Mouse (Mus musculus): ENCODE data around the gene Psapl1. TPM values are rescaled to one million over a fixed set of nuclear protein-coding genes. Genes with fewer than 3 reads are reported as not detected.
"Not testable (repeated sequence)": the region's sequence is repeated elsewhere in the genome, so short reads cannot be mapped to it uniquely, and the experiment has no call there.

The Psapl1 gene
- polyA plus RNA-seq, 1 experiment from 2014 or later = 0.10 TPM

DNA sequence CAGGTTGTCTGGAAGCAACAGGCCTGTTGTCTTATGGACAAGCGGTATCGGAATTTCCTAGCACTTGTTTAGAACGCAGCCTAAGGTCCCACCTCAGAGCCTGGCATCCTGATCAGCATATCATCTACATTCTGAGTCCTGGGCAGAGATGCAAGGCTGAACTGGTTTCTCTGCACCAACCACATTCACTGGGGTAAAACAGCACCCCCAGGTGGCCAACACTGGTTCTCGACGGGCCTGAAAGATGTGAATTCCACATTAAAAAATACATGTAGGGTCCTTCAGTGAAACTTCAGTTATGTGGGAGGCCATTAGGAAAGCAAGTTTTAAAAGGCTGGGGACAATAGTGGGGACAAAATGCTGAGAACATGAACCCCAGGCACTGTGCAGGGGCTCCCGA, 20.0 kb downstream of the Psapl1 start:
- no peaks in the 10 kb centered on the region for H3K9me3 ChIP-seq (ENCODE audit: control insufficient read depth, low read length)
- H3K9ac ChIP-seq (ENCODE audit: low read depth, low read length) = no peak overlapping the region
- H3K27ac ChIP-seq (ENCODE audit: low read depth, low read length) = no peak overlapping the region
- no peak for ATAC-seq
- H3K4me2 ChIP-seq (ENCODE audit: low read length) = no peak overlapping the region
- no peak overlapping the region for H3K4me3 ChIP-seq (ENCODE audit: low read length)
- no peaks in the 10 kb centered on the region for H3K36me3 ChIP-seq (ENCODE audit: control insufficient read depth, insufficient read depth, low read length)
- H3K4me1 ChIP-seq (ENCODE audit: control insufficient read depth, insufficient read depth, low read depth, low read length) = peaks cover 17% of the 10 kb centered on the region
- no peaks in the 10 kb centered on the region for H3K27me3 ChIP-seq (replicated peaks; ENCODE audit: control insufficient read depth, insufficient read depth, low read length)
- 59% methylated on average over 6 of the region's 6 CpGs for WGBS

DNA sequence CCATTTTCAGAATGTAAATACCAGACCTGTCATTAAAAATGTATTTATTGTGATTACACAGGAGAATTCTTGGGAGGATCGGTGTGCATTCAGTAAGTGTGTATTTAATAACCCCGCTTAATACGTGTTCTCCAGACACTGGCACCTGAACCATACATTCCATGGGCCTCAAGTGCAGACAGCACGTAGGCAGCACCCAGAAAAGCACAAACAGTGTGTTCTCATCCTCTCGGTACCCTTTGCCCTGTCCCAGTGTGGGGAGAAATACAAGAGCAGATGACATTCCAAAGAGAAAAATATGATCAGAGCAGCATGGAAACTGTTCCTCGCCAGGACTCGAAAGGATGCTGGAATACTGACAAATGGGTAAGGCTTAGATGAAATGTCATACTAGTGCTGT, 22.0 kb downstream of the Psapl1 start:
- H3K27me3 ChIP-seq (replicated peaks; ENCODE audit: control insufficient read depth, insufficient read depth, low read length) = no peaks in the 10 kb centered on the region
- no peak overlapping the region for H3K27ac ChIP-seq (ENCODE audit: low read depth, low read length)
- peaks cover 24% of the 10 kb centered on the region for H3K4me1 ChIP-seq (ENCODE audit: control insufficient read depth, insufficient read depth, low read depth, low read length)

DNA sequence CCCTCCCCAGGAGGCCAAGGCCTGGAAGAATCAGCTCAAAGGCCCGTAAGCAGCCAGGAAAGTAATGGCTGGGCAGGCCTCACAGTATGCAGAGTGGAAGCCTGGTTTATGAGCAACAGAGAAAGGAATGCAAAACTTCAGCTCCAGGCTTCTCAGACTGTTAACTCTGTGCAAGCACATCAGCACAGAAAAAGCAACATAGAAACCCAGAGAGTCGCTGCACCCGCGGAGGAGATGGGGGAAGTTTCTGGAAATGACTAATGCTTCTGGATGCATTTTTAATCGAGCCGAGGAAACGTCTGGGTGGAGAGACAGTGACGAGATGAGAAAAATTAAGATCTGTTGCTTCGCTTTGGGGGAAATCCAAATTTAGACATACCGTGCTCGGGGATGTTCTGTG, 22.5 kb downstream of the Psapl1 start:
- H3K4me2 ChIP-seq (ENCODE audit: low read length) = no peak overlapping the region
- WGBS = 66% methylated on average over 11 of the region's 11 CpGs
- no peak overlapping the region for H3K9ac ChIP-seq (ENCODE audit: low read depth, low read length)
- no peaks in the 10 kb centered on the region for H3K36me3 ChIP-seq (ENCODE audit: control insufficient read depth, insufficient read depth, low read length)
- 0 out of 2 replicates have a peak overlapping the region, but pooled peaks have one; percentile 30 for H3K27ac ChIP-seq (ENCODE audit: low read depth, low read length)
- no peak for ATAC-seq
- no peaks in the 10 kb centered on the region for H3K9me3 ChIP-seq (ENCODE audit: control insufficient read depth, low read length)
- no peak overlapping the region for H3K4me3 ChIP-seq (ENCODE audit: low read length)
- peaks cover 20% of the 10 kb centered on the region for H3K4me1 ChIP-seq (ENCODE audit: control insufficient read depth, insufficient read depth, low read depth, low read length)
- H3K27me3 ChIP-seq (replicated peaks; ENCODE audit: control insufficient read depth, insufficient read depth, low read length) = no peaks in the 10 kb centered on the region

More for the DNA sequence above, 22.0 kb downstream of the Psapl1 start:
- Histone ChIP-seq H3K36me3 (ENCODE audit: control insufficient read depth, insufficient read depth, low read length) (no peaks in the 10 kb centered on the region), H3K9me3 (ENCODE audit: control insufficient read depth, low read length) (no peaks in the 10 kb centered on the region), H3K4me2 (ENCODE audit: low read length) (no peak overlapping the region), H3K9ac (ENCODE audit: low read depth, low read length) (no peak overlapping the region), H3K4me3 (ENCODE audit: low read length) (no peak overlapping the region)
- 56% methylated on average over 7 of the region's 7 CpGs for WGBS
- no peak for ATAC-seq

DNA sequence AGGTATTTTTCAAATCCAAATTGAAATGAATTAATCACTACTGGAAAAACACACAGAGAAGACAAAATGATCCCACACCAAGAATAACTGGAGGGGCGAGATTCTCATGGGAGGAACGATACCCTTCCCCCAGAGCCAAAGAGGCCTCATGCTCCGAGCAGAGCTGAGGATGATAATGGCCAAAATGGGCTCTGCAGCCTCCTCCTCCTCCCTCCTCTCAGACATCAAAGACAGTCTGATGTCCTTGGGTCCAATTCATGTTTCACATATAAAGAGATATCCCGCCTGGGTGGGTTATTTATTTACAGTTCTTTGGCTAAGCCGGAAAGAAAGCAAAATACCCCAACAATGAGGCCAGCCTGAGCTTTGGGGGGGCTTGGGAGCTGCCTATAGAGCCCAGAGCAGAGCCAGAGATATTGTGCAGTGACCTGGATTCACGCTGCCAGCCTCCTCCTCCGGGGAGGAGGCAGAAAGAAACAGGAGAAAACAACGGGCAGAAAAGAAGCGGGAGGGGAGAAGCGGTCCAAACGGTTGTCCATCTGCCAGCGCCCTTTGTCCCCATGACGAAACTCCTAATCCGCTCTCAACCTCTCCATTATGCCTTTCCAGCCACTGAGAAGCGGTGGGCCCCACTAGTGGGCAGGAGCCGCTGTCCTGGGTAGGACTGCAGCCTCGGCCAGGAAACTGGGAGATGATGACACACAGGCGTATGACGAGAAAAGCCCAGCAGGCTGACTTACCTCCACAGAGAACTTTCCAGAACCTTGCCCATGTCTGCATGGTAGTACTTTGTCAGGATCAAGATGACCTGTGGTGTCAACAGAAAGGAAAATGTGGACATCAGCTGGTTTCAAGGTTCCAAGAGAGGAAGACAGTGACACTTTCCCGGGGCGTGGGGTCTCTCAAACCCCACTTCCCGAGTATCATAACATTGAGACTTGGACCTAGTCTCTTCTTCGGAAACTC, 24.9 kb downstream of the Psapl1 start:
- peak overlapping the region; percentile 31; the same call in 1 of the 2 replicates for H3K9ac ChIP-seq (ENCODE audit: low read depth, low read length)
- peaks cover 19% of the 10 kb centered on the region for H3K4me1 ChIP-seq (ENCODE audit: control insufficient read depth, insufficient read depth, low read depth, low read length)
- H3K27ac ChIP-seq (ENCODE audit: low read depth, low read length) = 0 out of 2 replicates have a peak overlapping the region, but pooled peaks have one; percentile 42
- WGBS = 34% methylated on average over 23 of the region's 23 CpGs
- no peak overlapping the region for H3K4me3 ChIP-seq (ENCODE audit: low read length)
- peak; percentile 53 for ATAC-seq
- H3K9me3 ChIP-seq (ENCODE audit: control insufficient read depth, low read length) = no peaks in the 10 kb centered on the region
- H3K4me2 ChIP-seq (ENCODE audit: low read length) = peak overlapping the region; percentile 23; the same call in 1 of the 2 replicates
- H3K27me3 ChIP-seq (replicated peaks; ENCODE audit: control insufficient read depth, insufficient read depth, low read length) = no peaks in the 10 kb centered on the region
- no peaks in the 10 kb centered on the region for H3K36me3 ChIP-seq (ENCODE audit: control insufficient read depth, insufficient read depth, low read length)

DNA sequence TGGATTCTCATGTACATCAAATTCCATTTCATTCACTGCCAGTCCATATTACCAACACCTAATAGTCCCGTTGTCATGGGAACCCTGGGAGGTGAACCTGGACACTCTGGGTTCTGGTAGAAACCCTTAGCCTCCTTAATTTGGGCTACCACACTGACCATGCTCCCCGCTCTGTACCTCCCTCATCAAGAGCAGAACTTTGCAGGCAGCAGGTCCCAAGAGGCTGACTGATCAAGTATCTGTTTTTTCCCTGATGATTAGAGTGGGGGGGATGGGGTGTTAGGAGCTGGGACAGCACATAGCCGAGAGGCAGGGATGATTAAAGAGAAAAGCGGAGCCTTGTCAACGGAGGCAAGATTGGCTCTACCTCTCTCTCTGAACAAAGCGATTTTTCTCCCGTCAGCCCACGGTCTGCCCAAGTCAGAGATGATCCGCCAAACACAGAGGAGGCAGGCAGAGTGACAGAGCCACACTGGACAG, 26.5 kb downstream of the Psapl1 start:
- H3K36me3 ChIP-seq (ENCODE audit: control insufficient read depth, insufficient read depth, low read length) = no peaks in the 10 kb centered on the region
- peaks cover 19% of the 10 kb centered on the region for H3K4me1 ChIP-seq (ENCODE audit: control insufficient read depth, insufficient read depth, low read depth, low read length)
- no peak overlapping the region for H3K27ac ChIP-seq (ENCODE audit: low read depth, low read length)
- no peaks in the 10 kb centered on the region for H3K9me3 ChIP-seq (ENCODE audit: control insufficient read depth, low read length)
- no peak overlapping the region for H3K4me3 ChIP-seq (ENCODE audit: low read length)
- ATAC-seq = peak; percentile 41; the same call in 1 of the 2 replicates
- 51% methylated on average over 9 of the region's 9 CpGs for WGBS
- no peak overlapping the region for H3K4me2 ChIP-seq (ENCODE audit: low read length)
- no peak overlapping the region; the same call in 1 of the 2 replicates for H3K9ac ChIP-seq (ENCODE audit: low read depth, low read length)
- no peaks in the 10 kb centered on the region for H3K27me3 ChIP-seq (replicated peaks; ENCODE audit: control insufficient read depth, insufficient read depth, low read length)

DNA sequence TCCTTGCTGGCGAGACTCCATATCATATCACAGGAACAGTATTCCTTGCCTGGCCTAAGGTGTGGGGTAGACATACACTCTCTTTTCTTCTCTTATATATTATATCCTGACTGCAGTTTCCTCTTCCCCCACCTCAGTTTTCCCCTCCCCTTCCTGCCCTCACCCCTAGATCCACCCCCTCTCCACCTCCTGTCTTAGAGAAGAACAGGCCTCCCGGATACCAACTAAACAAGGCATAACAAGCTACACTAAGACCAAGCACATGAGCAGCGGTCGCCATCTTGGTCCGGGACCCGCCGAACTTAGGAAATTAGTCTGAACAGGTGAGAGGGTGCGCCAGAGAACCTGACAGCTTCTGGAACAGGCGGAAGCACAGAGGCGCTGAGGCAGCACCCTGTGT, 33.7 kb downstream of the Psapl1 start:
- not testable (repeated sequence) for H3K4me3 ChIP-seq (ENCODE audit: low read length); H3K4me2 ChIP-seq (ENCODE audit: low read length); ATAC-seq; H3K9me3 ChIP-seq (ENCODE audit: control insufficient read depth, low read length); H3K27me3 ChIP-seq (replicated peaks; ENCODE audit: control insufficient read depth, insufficient read depth, low read length); H3K36me3 ChIP-seq (ENCODE audit: control insufficient read depth, insufficient read depth, low read length); H3K27ac ChIP-seq (ENCODE audit: low read depth, low read length); H3K9ac ChIP-seq (ENCODE audit: low read depth, low read length); H3K4me1 ChIP-seq (ENCODE audit: control insufficient read depth, insufficient read depth, low read depth, low read length)
- WGBS = 96% methylated on average over 7 of the region's 10 CpGs

DNA sequence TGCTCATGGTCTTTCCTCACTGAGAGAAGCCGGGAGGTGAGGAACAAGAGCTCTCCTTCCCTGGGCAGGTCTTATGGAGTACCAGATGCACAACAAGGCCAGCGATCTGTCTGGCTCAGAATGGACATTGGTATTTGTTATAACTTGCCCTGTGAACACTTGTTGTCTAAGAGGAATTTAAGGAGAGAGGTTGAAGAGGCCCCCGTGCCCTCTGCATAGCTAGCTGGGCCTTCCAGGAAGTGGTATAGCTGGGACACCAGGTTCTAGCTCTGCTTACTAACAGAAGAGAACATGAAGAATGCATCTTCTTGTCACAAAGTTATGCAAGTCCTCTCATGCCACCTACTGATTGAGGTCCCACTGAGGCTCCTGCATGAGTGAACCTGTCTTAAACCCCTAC, 44.2 kb downstream of the Psapl1 start:
- Histone ChIP-seq H3K9ac (ENCODE audit: low read depth, low read length) (no peak overlapping the region), H3K4me3 (ENCODE audit: low read length) (no peak overlapping the region), H3K27me3 (replicated peaks; ENCODE audit: control insufficient read depth, insufficient read depth, low read length) (no peaks in the 10 kb centered on the region), H3K27ac (ENCODE audit: low read depth, low read length) (no peak overlapping the region), H3K36me3 (ENCODE audit: control insufficient read depth, insufficient read depth, low read length) (no peaks in the 10 kb centered on the region), H3K4me2 (ENCODE audit: low read length) (no peak overlapping the region), H3K4me1 (ENCODE audit: control insufficient read depth, insufficient read depth, low read depth, low read length) (peaks cover 4% of the 10 kb centered on the region; the same call in 1 of the 2 replicates), H3K9me3 (ENCODE audit: control insufficient read depth, low read length) (no peaks in the 10 kb centered on the region)
- WGBS = 93% methylated on average over 3 of the region's 3 CpGs
- ATAC-seq = no peak

DNA sequence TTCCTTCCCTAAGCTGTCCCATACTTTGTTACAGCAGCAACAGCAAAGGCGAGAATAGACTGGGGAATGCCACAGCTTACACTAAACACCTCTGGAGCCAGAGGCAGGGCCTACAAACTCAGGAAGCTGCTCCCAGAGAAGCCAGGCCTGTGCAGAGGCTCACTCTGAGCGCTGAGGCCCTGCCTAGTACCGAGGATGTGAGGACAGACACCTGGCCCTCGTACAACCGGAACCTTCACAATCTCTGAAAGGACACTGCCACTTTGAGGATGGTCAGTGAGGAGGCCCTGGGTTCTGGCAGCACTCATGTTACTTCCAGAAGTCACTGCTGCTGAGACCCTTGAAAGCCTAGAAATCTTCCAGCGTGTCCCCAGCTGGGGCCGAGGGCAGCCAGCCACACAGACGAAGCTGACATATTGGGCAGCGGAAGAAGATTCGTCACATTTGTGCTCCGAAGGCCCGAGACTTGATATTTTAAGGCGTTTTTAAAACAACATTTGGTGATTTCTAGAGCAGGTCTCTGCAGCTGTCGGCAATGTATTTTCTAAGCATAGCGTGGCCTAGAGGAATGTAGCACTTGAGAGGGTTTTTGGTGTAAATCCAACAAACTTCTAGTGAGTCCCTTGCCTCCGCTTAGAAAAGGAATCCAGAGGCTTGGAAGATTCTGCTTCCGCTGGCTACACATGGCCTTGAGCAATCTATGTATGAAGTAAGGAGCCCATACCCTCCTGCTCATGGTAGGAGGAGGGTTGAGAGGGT, 49.1 kb downstream of the Psapl1 start:
- Histone ChIP-seq H3K4me1 (ENCODE audit: control insufficient read depth, insufficient read depth, low read depth, low read length) (peaks cover 7% of the 10 kb centered on the region), H3K4me3 (ENCODE audit: low read length) (no peak overlapping the region), H3K27me3 (replicated peaks; ENCODE audit: control insufficient read depth, insufficient read depth, low read length) (no peaks in the 10 kb centered on the region), H3K9ac (ENCODE audit: low read depth, low read length) (no peak overlapping the region), H3K36me3 (ENCODE audit: control insufficient read depth, insufficient read depth, low read length) (no peaks in the 10 kb centered on the region), H3K9me3 (ENCODE audit: control insufficient read depth, low read length) (no peaks in the 10 kb centered on the region), H3K4me2 (ENCODE audit: low read length) (no peak overlapping the region), H3K27ac (ENCODE audit: low read depth, low read length) (no peak overlapping the region)
- WGBS = 86% methylated on average over 17 of the region's 17 CpGs
- no peak for ATAC-seq

Measured in hindbrain, embryonic 16.5 days (tissue).